Mouse (Mus musculus) frontal cortex, postnatal 36 days (tissue): ENCODE results near the gene Olfr593.
"Not testable (repeated sequence)": the region's sequence is repeated elsewhere in the genome, so short reads cannot be mapped to it uniquely, and the experiment has no call there.

Experiments used
- DNase-seq, 2 experiments: peaks; one replicate each; pipeline ENCODE4 v3.0.0; 2022; ENCODE audit warnings: low spot score in 2 of 2

The Olfr593 gene

GRCm38 (mm10) chr7:103211562-103211961 lies at the start of gene Olfr593:
TSS of gene Olfr593 (plus strand) at chr7:103211862.
- DNase-seq, result no peak

GRCm38 (mm10) chr7:103169697-103170096 lies 42.0 kb upstream of the Olfr593 start:
- no peak for DNase-seq

- no peak for DNase-seq
Observed at GRCm38 (mm10) chr7:103178240-103178639, 33.4 kb upstream of the Olfr593 start, which contains the start of gene Olfr591. TSS of gene Olfr591 (minus strand) at chr7:103178340.

- DNase-seq, result not testable (repeated sequence)
Observed at GRCm38 (mm10) chr7:103184503-103184902, 27.2 kb upstream of the Olfr593 start, which contains the start of gene Olfr592. TSS of gene Olfr592 (plus strand) at chr7:103184803.

GRCm38 (mm10) chr7:103212050-103212449 lies 388 bp downstream of the Olfr593 start:
- not testable (repeated sequence) for DNase-seq

- no peak for DNase-seq
Observed at GRCm38 (mm10) chr7:103216696-103217095, 5.0 kb downstream of the Olfr593 start, which contains the start of gene Olfr594. TSS of gene Olfr594 (plus strand) at chr7:103216996.

GRCm38 (mm10) chr7:103252405-103252804 lies 40.7 kb downstream of the Olfr593 start, which contains the start of gene Usp17ld:
TSS of gene Usp17ld (minus strand) at chr7:103252505.
- DNase-seq, result not testable (repeated sequence)
